Mouse (Mus musculus) midbrain, embryonic 10.5 days (tissue): ENCODE results near the gene Eme2. TPM values are rescaled to one million over a fixed set of nuclear protein-coding genes. Genes with fewer than 3 reads are reported as not detected.
"Not testable (repeated sequence)": the region's sequence is repeated elsewhere in the genome, so short reads cannot be mapped to it uniquely, and the experiment has no call there.

Source experiments
- DNase-seq: peaks from one replicate; pipeline ENCODE4 v3.0.0-alpha.2; 2017; ENCODE audit warnings: low spot score
- H3K27ac ChIP-seq: fragments of 300-500 bp; sonication (generic); replicated peaks from 2 replicates; pipeline ENCODE4 v1.5.1; 2016; ENCODE audit warnings: mild to moderate bottlenecking
- H3K27me3 ChIP-seq: fragments of 300-500 bp; sonication (generic); 2 replicates; pipeline ENCODE4 v1.6.1; 2016; ENCODE audit warnings: low read depth, mild to moderate bottlenecking; ENCODE audit not compliant: poor library complexity, severe bottlenecking
- H3K36me3 ChIP-seq: fragments of 300-500 bp; sonication (generic); 2 replicates; pipeline ENCODE4 v1.6.1; 2016; ENCODE audit warnings: mild to moderate bottlenecking, moderate library complexity
- H3K4me1 ChIP-seq: fragments of 300-500 bp; sonication (generic); 2 replicates; pipeline ENCODE4 v1.6.1; 2016
- H3K4me3 ChIP-seq: fragments of 300-500 bp; sonication (generic); 2 replicates; pipeline ENCODE4 v1.5.1; 2016; ENCODE audit warnings: mild to moderate bottlenecking, moderate library complexity
- H3K9me3 ChIP-seq: fragments of 300-500 bp; sonication (generic); replicated peaks from 2 replicates; pipeline ENCODE4 v1.6.1; 2016; ENCODE audit warnings: mild to moderate bottlenecking
- WGBS: fragments of 180-500 bp; shearing (Covaris S2); methylation state at CpG from one replicate; pipeline ENCODE4 v1.1.7; 2016; 5-methylcytosine and 5-hydroxymethylcytosine counted together
- polyA plus RNA-seq: library from polyadenylated mRNA; unstranded; fragments of >200 nt; fragmentation: Nextera tagmentation; extraction: Ambion mirVana; gene quantifications from 2 replicates; pipeline ENCODE4 v1.2.1, GENCODE M21; 2016

Eme2 gene
- 28.9 and 33.9 TPM in 2 replicates for polyA plus RNA-seq

DNA sequence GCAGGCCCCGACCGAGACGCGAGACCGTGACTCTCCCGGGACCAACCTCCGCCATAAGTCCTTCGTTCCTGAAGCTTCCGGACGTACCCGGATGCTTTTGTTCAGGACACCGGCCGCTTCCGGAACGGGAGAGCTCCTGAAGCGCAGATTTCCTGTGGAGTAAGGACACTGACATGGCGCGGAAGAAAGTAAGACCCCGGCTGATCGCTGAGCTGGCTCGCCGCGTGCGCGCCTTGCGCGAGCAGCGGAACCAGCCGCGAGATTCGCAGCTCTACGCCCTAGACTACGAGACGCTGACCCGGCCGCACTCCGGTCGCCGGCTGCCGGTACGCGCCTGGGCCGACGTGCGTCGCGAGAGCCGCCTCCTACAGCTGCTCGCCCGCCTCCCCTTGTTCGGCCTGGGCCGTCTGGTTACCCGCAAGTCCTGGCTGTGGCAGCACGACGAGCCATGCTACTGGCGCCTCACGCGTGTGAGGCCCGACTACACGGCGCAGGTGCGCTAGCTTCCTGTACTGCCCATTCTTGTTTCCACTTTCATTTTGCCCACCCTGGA, at the start of gene Eme2, which contains the start of gene Mrps34:
Gene Eme2, minus strand, starts transcription at position 93 of the 553 bp plus-strand sequence.
Gene Mrps34, plus strand, starts transcription at position 122 of the 553 bp plus-strand sequence.
- peaks cover 45% of the 10 kb centered on the region for H3K4me1 ChIP-seq
- H3K4me3 ChIP-seq: peak within 1 kb of the TSS; percentile 91
- H3K27ac ChIP-seq: peak within 1 kb of the TSS; percentile 91
- peaks cover 72% of the 10 kb centered on the region for H3K36me3 ChIP-seq
- no peaks in the 10 kb centered on the region for H3K27me3 ChIP-seq
- DNase-seq: peak; percentile 91
- H3K9me3 ChIP-seq: no peaks in the 10 kb centered on the region
- WGBS: under 1% methylated on average over 62 of the region's 62 CpGs

GRCm38 (mm10) chr17:24943589-24943988, 48.7 kb upstream of the Eme2 start:
- not testable (repeated sequence) for H3K9me3 ChIP-seq
- H3K36me3 ChIP-seq: peaks cover 75% of the 10 kb centered on the region
- WGBS: 92% methylated on average over 1 of the region's 1 CpGs

GRCm38 (mm10) chr17:24943036-24943435, 48.1 kb upstream of the Eme2 start:
- H3K27me3 ChIP-seq: no peaks in the 10 kb centered on the region
- 92% methylated on average over 7 of the region's 7 CpGs for WGBS
- no peak overlapping the region for H3K27ac ChIP-seq
- H3K9me3 ChIP-seq: no peaks in the 10 kb centered on the region
- no peak for DNase-seq
- H3K4me1 ChIP-seq: no peaks in the 10 kb centered on the region
- peaks cover 70% of the 10 kb centered on the region for H3K36me3 ChIP-seq
- H3K4me3 ChIP-seq: no peak overlapping the region

More at GRCm38 (mm10) chr17:24943589-24943988, 48.7 kb upstream of the Eme2 start:
- DNase-seq, H3K4me3 ChIP-seq, H3K27ac ChIP-seq, H3K27me3 ChIP-seq, H3K4me1 ChIP-seq: not testable (repeated sequence)

DNA sequence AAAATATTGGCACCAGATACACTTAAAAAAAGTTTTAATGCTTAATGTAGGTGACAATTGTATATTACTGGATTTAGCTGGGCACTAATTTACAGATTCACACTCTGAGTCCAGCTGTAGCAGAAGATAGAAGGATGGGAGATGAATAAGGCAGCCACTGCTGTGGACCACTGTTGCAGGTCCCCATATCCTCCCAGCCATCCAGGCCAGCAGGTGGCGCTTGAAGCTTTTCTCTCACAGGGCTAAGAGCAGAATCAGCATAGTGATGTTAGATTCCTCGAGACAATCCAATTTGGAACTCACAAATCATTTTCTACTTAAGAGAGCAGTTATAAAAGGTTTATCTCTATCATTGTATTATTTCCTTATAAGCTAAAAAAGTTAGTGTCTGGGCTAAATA, 47.6 kb upstream of the Eme2 start:
- H3K9me3 ChIP-seq, H3K4me3 ChIP-seq, H3K27ac ChIP-seq, DNase-seq, H3K4me1 ChIP-seq, H3K27me3 ChIP-seq: not testable (repeated sequence)
- peaks cover 64% of the 10 kb centered on the region for H3K36me3 ChIP-seq
- 39% methylated on average over 2 of the region's 2 CpGs for WGBS

DNA sequence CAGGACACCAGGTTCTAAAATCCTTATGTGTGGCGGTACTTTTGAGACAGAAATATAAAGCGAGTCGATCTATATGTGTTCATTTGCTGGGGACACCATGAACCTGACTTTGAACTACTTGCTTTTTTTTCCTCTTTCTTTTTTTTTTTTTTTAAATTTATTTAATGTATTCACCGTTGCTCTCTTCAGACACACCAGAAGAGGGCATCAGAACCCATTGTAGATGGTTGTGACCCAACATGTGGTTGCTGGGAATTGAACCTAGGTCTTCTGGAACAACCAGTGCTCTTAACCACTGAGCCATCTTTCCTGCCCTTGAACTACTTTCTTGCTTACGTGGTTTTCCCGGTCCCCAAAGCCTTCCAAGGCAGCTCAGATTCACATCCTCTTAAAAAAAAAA, 42.4 kb upstream of the Eme2 start:
- H3K9me3 ChIP-seq: no peaks in the 10 kb centered on the region
- peaks cover 21% of the 10 kb centered on the region for H3K4me1 ChIP-seq
- WGBS: 48% methylated on average over 6 of the region's 6 CpGs
- H3K4me3 ChIP-seq: peak overlapping the region; percentile 91
- peak overlapping the region; percentile 88 for H3K27ac ChIP-seq
- no peak for DNase-seq
- no peaks in the 10 kb centered on the region for H3K27me3 ChIP-seq
- peaks cover 30% of the 10 kb centered on the region; the same call in 1 of the 2 replicates for H3K36me3 ChIP-seq

- Histone ChIP-seq H3K36me3 (peaks cover 30% of the 10 kb centered on the region), H3K27ac (peak within 1 kb of the TSS; percentile 88), H3K9me3 (no peaks in the 10 kb centered on the region), H3K4me1 (peaks cover 21% of the 10 kb centered on the region), H3K4me3 (peak within 1 kb of the TSS; percentile 91), H3K27me3 (no peaks in the 10 kb centered on the region)
- WGBS: under 1% methylated on average over 78 of the region's 78 CpGs
- peak; percentile 95 for DNase-seq
Observed at GRCm38 (mm10) chr17:24936259-24937237, 41.7 kb upstream of the Eme2 start, which contains the start of gene Mapk8ip3. Mapk8ip3 (minus strand) TSS chr17:24936977.

DNA sequence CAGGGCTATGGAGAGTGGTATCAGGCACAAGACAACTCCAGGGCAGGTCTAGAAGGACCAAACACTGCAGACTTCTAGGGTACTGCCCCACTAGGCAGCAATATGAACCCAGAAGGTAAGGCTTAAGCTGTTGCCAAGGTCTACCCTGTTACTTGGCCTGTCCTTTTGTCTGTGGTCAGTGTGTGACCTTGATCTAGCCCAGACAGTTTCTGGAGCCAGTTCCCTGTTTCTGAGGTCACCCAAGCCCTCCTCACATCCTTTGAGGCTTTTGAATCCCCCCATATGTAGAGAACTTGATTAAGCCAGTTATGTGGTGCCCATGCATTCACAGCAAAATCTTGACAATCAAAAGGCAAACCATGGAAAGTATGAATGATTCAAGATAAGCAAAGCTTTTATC, 40.8 kb upstream of the Eme2 start:
- peak overlapping the region; percentile 91 for H3K4me3 ChIP-seq
- 0 out of 2 replicates have a peak overlapping the region, but pooled peaks have one; percentile 19 for H3K27ac ChIP-seq
- no peaks in the 10 kb centered on the region for H3K27me3 ChIP-seq
- DNase-seq: no peak
- H3K36me3 ChIP-seq: peaks cover 30% of the 10 kb centered on the region
- H3K9me3 ChIP-seq: no peaks in the 10 kb centered on the region
- peaks cover 21% of the 10 kb centered on the region for H3K4me1 ChIP-seq

DNA sequence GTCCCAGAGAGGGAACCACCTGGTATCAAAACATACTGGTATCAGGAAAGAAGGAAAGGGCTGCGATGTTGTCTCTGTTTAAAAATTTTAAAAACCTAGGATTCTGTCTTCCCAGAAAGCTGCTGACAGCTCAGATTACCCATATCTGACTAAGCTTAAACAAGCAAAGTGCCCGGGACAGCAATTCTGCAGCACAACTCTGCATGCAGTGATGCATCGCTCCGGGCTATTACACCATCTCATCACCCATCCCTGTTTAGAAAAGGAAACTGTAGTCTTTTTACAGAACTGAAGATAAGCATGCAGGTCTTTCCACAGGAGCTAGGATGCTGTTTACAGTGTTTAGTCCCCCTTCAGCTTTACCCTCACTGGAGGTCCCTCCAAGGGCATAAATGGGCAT, 40.0 kb upstream of the Eme2 start:
- WGBS: 93% methylated on average over 4 of the region's 4 CpGs
- Histone ChIP-seq H3K27ac (no peak overlapping the region), H3K4me1 (peaks cover 21% of the 10 kb centered on the region), H3K4me3 (peak overlapping the region; percentile 91), H3K27me3 (no peaks in the 10 kb centered on the region), H3K9me3 (no peaks in the 10 kb centered on the region), H3K36me3 (peaks cover 30% of the 10 kb centered on the region)
- DNase-seq: no peak

DNA sequence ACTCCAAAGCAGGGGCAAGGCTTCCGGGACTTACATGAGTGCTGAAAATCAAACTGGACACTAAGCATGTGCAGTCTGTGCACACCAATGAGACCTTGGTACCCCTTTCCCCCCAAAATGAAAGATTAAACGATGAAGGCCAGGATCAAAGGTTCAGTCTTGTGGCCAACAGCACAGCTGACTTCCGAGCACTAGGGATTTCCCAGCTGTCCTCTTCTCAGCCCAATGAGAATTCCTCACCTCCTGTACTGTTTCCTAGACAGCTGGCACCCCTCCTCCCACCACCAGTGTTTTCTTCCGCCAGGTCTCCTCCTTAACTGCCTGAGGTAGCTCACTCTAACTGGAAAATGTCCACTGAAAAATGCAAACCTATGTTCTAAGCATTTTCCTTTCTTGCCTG, 38.3 kb upstream of the Eme2 start:
- Histone ChIP-seq H3K9me3 (no peaks in the 10 kb centered on the region), H3K4me3 (no peak overlapping the region), H3K4me1 (peaks cover 21% of the 10 kb centered on the region), H3K27ac (no peak overlapping the region), H3K27me3 (no peaks in the 10 kb centered on the region), H3K36me3 (peaks cover 38% of the 10 kb centered on the region)
- 86% methylated on average over 4 of the region's 4 CpGs for WGBS
- DNase-seq: no peak

DNA sequence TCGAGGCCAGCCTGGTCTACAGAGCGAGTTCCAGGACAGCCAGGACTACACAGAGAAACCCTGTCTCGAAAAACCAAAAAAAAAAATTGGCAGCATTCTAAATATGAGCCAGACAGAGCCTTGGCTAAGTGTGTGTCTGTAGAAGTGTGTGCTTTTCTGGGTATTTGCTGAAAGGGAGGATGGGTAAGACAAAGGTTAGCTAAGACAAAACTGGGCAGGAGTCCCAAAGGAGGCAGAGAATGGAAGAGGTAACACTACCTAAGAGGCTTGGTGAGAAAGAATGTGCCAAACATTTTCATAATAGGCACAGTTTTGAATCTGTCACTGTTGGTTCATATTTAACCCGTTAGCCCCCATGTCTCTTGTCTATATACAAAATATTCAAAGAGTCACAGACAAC, 37.5 kb upstream of the Eme2 start:
- DNase-seq: no peak
- H3K4me1 ChIP-seq: peaks cover 21% of the 10 kb centered on the region
- H3K27me3 ChIP-seq: no peaks in the 10 kb centered on the region
- H3K9me3 ChIP-seq: no peaks in the 10 kb centered on the region
- WGBS: 94% methylated on average over 4 of the region's 4 CpGs
- H3K4me3 ChIP-seq: no peak overlapping the region
- peaks cover 44% of the 10 kb centered on the region for H3K36me3 ChIP-seq
- H3K27ac ChIP-seq: no peak overlapping the region

- peaks cover 73% of the 10 kb centered on the region for H3K36me3 ChIP-seq
Observed at GRCm38 (mm10) chr17:24929506-24929905, 34.6 kb upstream of the Eme2 start.

GRCm38 (mm10) chr17:24923246-24923645, 28.4 kb upstream of the Eme2 start:
- Histone ChIP-seq H3K9me3 (no peaks in the 10 kb centered on the region), H3K4me1 (no peaks in the 10 kb centered on the region), H3K27me3 (no peaks in the 10 kb centered on the region), H3K36me3 (peaks cover 98% of the 10 kb centered on the region), H3K27ac (no peak overlapping the region), H3K4me3 (no peak overlapping the region)
- DNase-seq: no peak
- WGBS: 93% methylated on average over 1 of the region's 1 CpGs

More at GRCm38 (mm10) chr17:24929506-24929905, 34.6 kb upstream of the Eme2 start:
- 100% methylated on average over 1 of the region's 1 CpGs for whole genome bisulfite sequencing
- Histone ChIP-seq H3K27me3 (no peaks in the 10 kb centered on the region), H3K27ac (no peak overlapping the region), H3K4me3 (no peak overlapping the region), H3K4me1 (peaks cover 5% of the 10 kb centered on the region), H3K9me3 (no peaks in the 10 kb centered on the region)
- no peak for DNase-seq

DNA sequence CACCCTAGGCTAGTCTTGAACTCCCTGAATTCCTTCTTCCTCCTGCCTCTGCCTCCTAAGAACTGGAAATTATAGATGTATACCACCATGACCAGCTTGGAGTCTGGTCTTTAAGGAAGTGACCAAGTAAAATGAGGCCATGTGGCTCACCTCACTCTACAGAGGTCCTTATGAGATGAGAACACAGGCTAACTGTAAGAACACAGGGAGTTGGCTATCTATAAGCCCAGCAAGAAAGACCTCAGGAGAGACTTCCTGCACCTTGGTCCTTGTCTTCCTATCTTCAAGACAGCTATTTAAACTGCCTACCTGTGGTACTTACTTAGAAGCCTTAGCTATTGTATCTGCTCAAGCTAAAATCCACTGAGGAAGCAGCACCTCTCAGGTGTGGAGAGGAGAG, 19.1 kb upstream of the Eme2 start:
- Histone ChIP-seq H3K27me3 (no peaks in the 10 kb centered on the region), H3K4me3 (no peak overlapping the region), H3K9me3 (no peaks in the 10 kb centered on the region), H3K27ac (no peak overlapping the region), H3K36me3 (peaks cover 99% of the 10 kb centered on the region), H3K4me1 (no peaks in the 10 kb centered on the region)
- DNase-seq: no peak
